Mouse (Mus musculus): Measurements from ENCODE around the gene Aldh2. TPM values are rescaled to one million over a fixed set of nuclear protein-coding genes. Genes with fewer than 3 reads are reported as not detected.
"Not testable (repeated sequence)": the region's sequence is repeated elsewhere in the genome, so short reads cannot be mapped to it uniquely, and the experiment has no call there.

Gene Aldh2
- total and polyA plus RNA-seq, 2 experiments from 2014 or later: 104 to 139 TPM

- TF ChIP-seq CTCF (IDR thresholded peaks at IDR 0.05): peak; percentile 78
- Histone ChIP-seq H3K27me3 (ENCODE audit: insufficient read depth, low read length) (no peaks in the 10 kb centered on the region), H3K36me3 (ENCODE audit: insufficient read depth, low read length) (no peaks in the 10 kb centered on the region), H3K4me3 (ENCODE audit: low read depth, low read length) (no peak overlapping the region), H3K4me1 (ENCODE audit: insufficient read depth, low read length) (no peaks in the 10 kb centered on the region), H3K27ac (ENCODE audit: low read depth, low read length) (no peak overlapping the region), H3K9ac (replicated peaks; ENCODE audit: low read length, poor library complexity, severe bottlenecking) (no peak overlapping the region), H3K4me2 (ENCODE audit: low read depth, low read length, poor library complexity, severe bottlenecking) (no peak overlapping the region), H3K9me3 (ENCODE audit: low read length) (no peaks in the 10 kb centered on the region)
- 0% methylated on average over 1 of the region's 1 CpGs for WGBS
- peak; percentile 65 for DNase-seq (ENCODE audit: low spot score)
- ATAC-seq (ENCODE audit: low FRiP score): no peak
These were observed 34.2 kb upstream of the Aldh2 start for GRCm38 (mm10) chr5:121627871-121628270.

DNA sequence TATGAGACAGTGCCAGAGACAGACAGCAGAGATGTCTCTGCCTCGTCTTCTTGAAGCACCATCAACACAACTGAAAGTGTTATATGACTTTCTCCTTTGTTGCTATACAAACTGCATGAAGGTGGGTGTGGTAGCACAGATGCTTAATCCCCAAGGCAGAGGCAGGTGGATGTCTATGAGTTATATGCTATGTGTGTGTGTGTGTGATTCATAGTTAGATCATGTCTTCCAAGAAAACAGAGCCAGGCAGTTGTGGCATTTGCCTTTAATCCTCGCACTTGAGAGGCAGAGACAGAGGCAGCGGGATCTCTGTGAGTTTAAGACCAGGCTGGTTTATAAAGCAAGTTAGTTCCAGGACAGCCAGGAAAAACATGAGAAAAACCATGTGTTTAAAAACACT is 29.6 kb upstream of the Aldh2 start:
- Histone ChIP-seq H3K4me2 (ENCODE audit: low read depth, low read length, poor library complexity, severe bottlenecking) (no peak overlapping the region), H3K9ac (replicated peaks; ENCODE audit: low read length, poor library complexity, severe bottlenecking) (no peak overlapping the region), H3K27ac (ENCODE audit: low read depth, low read length) (no peak overlapping the region), H3K9me3 (ENCODE audit: low read length) (no peaks in the 10 kb centered on the region), H3K36me3 (ENCODE audit: insufficient read depth, low read length) (no peaks in the 10 kb centered on the region), H3K4me1 (ENCODE audit: insufficient read depth, low read length) (no peaks in the 10 kb centered on the region), H3K27me3 (ENCODE audit: insufficient read depth, low read length) (no peaks in the 10 kb centered on the region), H3K4me3 (ENCODE audit: low read depth, low read length) (no peak overlapping the region)
- 95% methylated on average over 3 of the region's 3 CpGs for WGBS
- no peak for DNase-seq (ENCODE audit: low spot score)
- TF ChIP-seq CTCF (IDR thresholded peaks at IDR 0.05): no peak
- no peak for ATAC-seq (ENCODE audit: low FRiP score)

GRCm38 (mm10) chr5:121621102-121621501 is 27.5 kb upstream of the Aldh2 start:
- WGBS: 95% methylated on average over 5 of the region's 5 CpGs
- no peaks in the 10 kb centered on the region for H3K36me3 ChIP-seq (ENCODE audit: insufficient read depth, low read length)
- no peak for TF ChIP-seq CTCF (IDR thresholded peaks at IDR 0.05)
- no peak overlapping the region for H3K4me3 ChIP-seq (ENCODE audit: low read depth, low read length)
- no peaks in the 10 kb centered on the region for H3K27me3 ChIP-seq (ENCODE audit: insufficient read depth, low read length)
- no peaks in the 10 kb centered on the region for H3K9me3 ChIP-seq (ENCODE audit: low read length)
- DNase-seq (ENCODE audit: low spot score) (no peak), ATAC-seq (ENCODE audit: low FRiP score) (no peak)
- no peaks in the 10 kb centered on the region for H3K4me1 ChIP-seq (ENCODE audit: insufficient read depth, low read length)
- no peak overlapping the region for H3K4me2 ChIP-seq (ENCODE audit: low read depth, low read length, poor library complexity, severe bottlenecking)
- no peak overlapping the region for H3K27ac ChIP-seq (ENCODE audit: low read depth, low read length)
- no peak overlapping the region for H3K9ac ChIP-seq (replicated peaks; ENCODE audit: low read length, poor library complexity, severe bottlenecking)

- H3K36me3 ChIP-seq (ENCODE audit: insufficient read depth, low read length): no peaks in the 10 kb centered on the region
- no peaks in the 10 kb centered on the region for H3K4me1 ChIP-seq (ENCODE audit: insufficient read depth, low read length)
- peak within 1 kb of the TSS; percentile 82 for H3K4me2 ChIP-seq (ENCODE audit: low read depth, low read length, poor library complexity, severe bottlenecking)
- WGBS: 2% methylated on average over 52 of the region's 58 CpGs
- peak within 1 kb of the TSS; percentile 77 for H3K27ac ChIP-seq (ENCODE audit: low read depth, low read length)
- H3K27me3 ChIP-seq (ENCODE audit: insufficient read depth, low read length): no peaks in the 10 kb centered on the region
- ATAC-seq (ENCODE audit: low FRiP score) (peak; percentile 78), DNase-seq (ENCODE audit: low spot score) (peak; percentile 90)
- peak within 1 kb of the TSS; percentile 73 for H3K9ac ChIP-seq (replicated peaks; ENCODE audit: low read length, poor library complexity, severe bottlenecking)
- peak within 1 kb of the TSS; percentile 71 for H3K4me3 ChIP-seq (ENCODE audit: low read depth, low read length)
- no peaks in the 10 kb centered on the region for H3K9me3 ChIP-seq (ENCODE audit: low read length)
- peak; percentile 24; the same call in 1 of the 2 replicates for TF ChIP-seq CTCF (IDR thresholded peaks at IDR 0.05)
These were observed 25.2 kb upstream of the Aldh2 start, which contains the start of gene Acad12 for GRCm38 (mm10) chr5:121618592-121619513. TSS of gene Acad12 (minus strand) at chr5:121618938.

GRCm38 (mm10) chr5:121614921-121615320 is 21.3 kb upstream of the Aldh2 start:
- not testable (repeated sequence) for H3K4me3 ChIP-seq (ENCODE audit: low read depth, low read length); H3K27me3 ChIP-seq (ENCODE audit: insufficient read depth, low read length); ATAC-seq (ENCODE audit: low FRiP score); DNase-seq (ENCODE audit: low spot score); H3K9ac ChIP-seq (replicated peaks; ENCODE audit: low read length, poor library complexity, severe bottlenecking); H3K27ac ChIP-seq (ENCODE audit: low read depth, low read length); H3K36me3 ChIP-seq (ENCODE audit: insufficient read depth, low read length); H3K9me3 ChIP-seq (ENCODE audit: low read length); H3K4me2 ChIP-seq (ENCODE audit: low read depth, low read length, poor library complexity, severe bottlenecking); H3K4me1 ChIP-seq (ENCODE audit: insufficient read depth, low read length)
- WGBS: 71% methylated on average over 3 of the region's 3 CpGs

DNA sequence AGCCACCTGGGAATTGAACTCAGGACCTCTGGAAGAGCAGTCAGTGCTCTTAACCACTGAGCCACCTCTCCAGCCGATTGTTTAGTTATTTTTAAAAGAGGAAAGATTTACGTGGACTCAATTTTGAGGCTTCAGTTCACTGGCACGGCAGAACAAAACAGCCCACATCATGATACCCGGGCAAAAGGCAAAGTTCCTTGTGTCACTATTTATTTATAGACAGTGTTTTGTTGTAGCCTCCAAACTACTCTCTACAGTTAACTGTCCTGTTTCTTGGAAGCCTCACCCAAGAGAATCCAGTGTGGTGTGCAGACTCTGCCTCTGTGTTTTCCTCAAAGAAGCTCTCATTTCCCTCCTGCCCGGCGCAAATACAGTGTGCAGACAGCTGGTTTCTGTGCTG is 18.4 kb upstream of the Aldh2 start:
- H3K4me2 ChIP-seq (ENCODE audit: low read depth, low read length, poor library complexity, severe bottlenecking): no peak overlapping the region
- H3K9ac ChIP-seq (replicated peaks; ENCODE audit: low read length, poor library complexity, severe bottlenecking): no peak overlapping the region
- TF ChIP-seq CTCF (IDR thresholded peaks at IDR 0.05): no peak
- H3K27ac ChIP-seq (ENCODE audit: low read depth, low read length): no peak overlapping the region
- H3K9me3 ChIP-seq (ENCODE audit: low read length): no peaks in the 10 kb centered on the region
- H3K4me3 ChIP-seq (ENCODE audit: low read depth, low read length): no peak overlapping the region
- H3K27me3 ChIP-seq (ENCODE audit: insufficient read depth, low read length): no peaks in the 10 kb centered on the region
- WGBS: 89% methylated on average over 6 of the region's 6 CpGs
- H3K4me1 ChIP-seq (ENCODE audit: insufficient read depth, low read length): no peaks in the 10 kb centered on the region
- DNase-seq (ENCODE audit: low spot score) (no peak), ATAC-seq (ENCODE audit: low FRiP score) (no peak)
- H3K36me3 ChIP-seq (ENCODE audit: insufficient read depth, low read length): no peaks in the 10 kb centered on the region

- not testable (repeated sequence) for H3K27me3 ChIP-seq (ENCODE audit: insufficient read depth, low read length); H3K4me2 ChIP-seq (ENCODE audit: low read depth, low read length, poor library complexity, severe bottlenecking); DNase-seq (ENCODE audit: low spot score); H3K9me3 ChIP-seq (ENCODE audit: low read length); H3K9ac ChIP-seq (replicated peaks; ENCODE audit: low read length, poor library complexity, severe bottlenecking); H3K27ac ChIP-seq (ENCODE audit: low read depth, low read length); H3K4me3 ChIP-seq (ENCODE audit: low read depth, low read length); H3K4me1 ChIP-seq (ENCODE audit: insufficient read depth, low read length); ATAC-seq (ENCODE audit: low FRiP score); H3K36me3 ChIP-seq (ENCODE audit: insufficient read depth, low read length)
- 48% methylated on average over 6 of the region's 8 CpGs for WGBS
These were observed 16.0 kb upstream of the Aldh2 start for GRCm38 (mm10) chr5:121609556-121610135.

All from midbrain, postnatal 0 days (tissue).